Mouse (Mus musculus): ENCODE data around the gene Slc35e4. TPM values are rescaled to one million over a fixed set of nuclear protein-coding genes. Genes with fewer than 3 reads are reported as not detected.
A peak's percentile ranks its signal among the peaks of the same experiment; 100 is the strongest.
"Not testable (repeated sequence)": the region's sequence is repeated elsewhere in the genome, so short reads cannot be mapped to it uniquely, and the experiment has no call there.

The Slc35e4 gene
- 10 to 100 TPM; 24.1 to 26.1 TPM for total RNA-seq (2021)
- long read RNA-seq, experiment 1, transcript Slc35e4-201 (2 exons, 3,059 nt), result major isoform, 59 of 60 reads
- long read RNA-seq, experiment 1, partial matches to known transcripts, result 0 of 60 reads
- long read RNA-seq, experiment 1, other reads (novel, unspliced or antisense), result 1 of 60 reads
- long read RNA-seq, experiment 2, transcript Slc35e4-201 (2 exons, 3,059 nt), result major isoform, 65 of 66 reads
- long read RNA-seq, experiment 2, partial matches to known transcripts, result 0 of 66 reads
- long read RNA-seq, experiment 2, other reads (novel, unspliced or antisense), result 1 of 66 reads

DNA sequence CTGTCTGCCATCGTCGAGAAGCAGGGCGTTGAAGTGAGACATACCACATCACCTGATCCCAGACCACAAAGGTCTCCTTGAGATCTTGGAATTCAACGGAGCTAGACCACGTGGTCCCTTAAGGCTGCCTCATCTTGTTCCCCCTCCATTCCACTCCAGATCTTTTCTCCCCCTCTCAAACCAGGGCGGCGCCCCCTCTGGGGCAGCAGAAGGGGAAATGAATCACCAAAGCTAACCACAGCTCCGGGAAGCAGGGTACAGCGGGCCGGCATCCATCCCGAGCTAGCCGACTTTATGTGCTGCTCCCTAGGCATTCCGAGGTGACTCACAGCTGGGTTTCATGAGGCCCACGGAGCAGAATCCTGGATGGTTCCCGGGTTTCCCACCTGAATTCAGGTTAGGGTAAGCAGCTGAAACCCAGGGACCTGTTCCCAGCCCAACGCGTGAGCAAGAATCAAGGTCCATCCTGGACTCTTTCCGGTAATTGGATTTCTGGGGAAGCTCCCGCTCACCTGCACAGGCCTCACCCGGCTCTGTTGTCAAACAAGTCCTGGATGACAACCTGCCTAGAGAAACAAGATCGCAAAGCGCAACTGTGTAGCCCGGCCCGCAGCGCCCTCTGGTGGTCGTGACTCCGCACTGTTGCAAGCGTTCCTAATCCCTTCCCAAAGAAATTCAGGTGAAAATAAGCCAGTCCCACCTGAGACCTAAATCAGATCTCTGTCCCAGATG lies at the start of gene Slc35e4:
TSS of gene Slc35e4 (minus strand) at position 556 of the 732 bp plus-strand sequence.
- intact Hi-C loops (cut with DNase I), result loop anchor here (5.0 kb wide), 1 partner anchor 107 kb away; no protein-coding TSS in a partner anchor
- DNase-seq (ENCODE audit: low spot score in 2 of 2), result peak; percentile 79 to 86

DNA sequence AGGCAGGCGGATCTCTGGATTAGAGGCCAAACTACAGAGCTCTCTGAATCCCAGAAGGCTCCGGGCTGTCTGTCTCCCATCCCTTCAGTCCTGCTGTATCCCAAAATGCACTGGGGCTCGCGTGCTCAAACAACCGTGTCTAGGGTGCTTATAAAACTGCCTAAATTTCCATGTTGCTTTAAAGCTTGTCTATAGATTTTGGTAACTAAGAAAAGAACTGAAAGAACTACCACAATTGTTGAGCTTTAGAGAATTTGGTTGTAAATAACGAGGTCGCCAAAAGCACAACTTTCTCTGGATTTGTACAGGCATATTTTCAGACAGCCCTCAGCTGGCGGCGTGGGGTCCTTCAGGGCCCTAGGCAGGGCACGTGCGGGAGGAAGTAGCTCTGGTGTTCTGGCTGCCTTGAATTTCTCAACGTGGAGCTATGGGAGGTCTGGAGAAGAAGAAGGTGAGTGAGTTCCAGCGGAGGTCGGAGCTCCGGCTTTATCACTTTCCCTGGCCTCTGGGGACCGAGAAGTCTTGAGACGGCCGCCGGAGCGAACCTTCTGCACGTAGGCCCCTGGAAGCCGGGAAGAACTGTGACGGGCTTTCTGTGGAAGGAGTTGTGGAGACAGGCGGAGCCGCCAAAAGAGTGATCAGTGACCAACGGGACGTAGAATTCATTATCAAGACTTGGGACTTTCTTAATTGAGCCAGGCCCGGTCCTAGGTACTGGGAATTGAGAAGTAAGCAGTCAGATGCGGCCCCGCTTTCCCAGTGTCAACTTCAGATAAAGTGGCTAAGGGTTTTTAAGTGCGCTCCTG lies 49.3 kb upstream of the Slc35e4 start, which contains the start of gene Pes1:
TSS of gene Pes1 (plus strand) at position 366 of the 806 bp plus-strand sequence.
- intact Hi-C loops (cut with DNase I), result no loop called here
- peak; percentile 81 to 85 for DNase-seq (ENCODE audit: low spot score in 2 of 2)

DNA sequence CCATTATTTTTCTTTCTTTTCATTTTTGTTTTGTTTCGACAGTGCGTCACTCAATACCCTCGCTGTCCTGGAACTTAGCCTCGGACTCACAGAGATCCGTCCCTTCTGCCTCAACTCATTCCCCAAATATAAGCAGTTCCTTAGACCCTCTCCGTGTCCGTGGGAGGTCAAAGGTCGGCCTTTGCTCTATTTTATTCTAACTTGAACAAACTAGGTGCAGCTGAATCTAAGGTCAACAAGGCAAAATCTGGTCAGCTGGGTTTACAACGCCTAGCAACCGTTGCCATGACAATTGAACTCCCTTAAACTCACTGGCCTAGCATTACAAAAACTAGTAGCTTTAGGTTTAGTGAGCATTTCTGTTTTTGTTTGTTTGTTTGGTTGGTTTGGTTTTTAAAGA lies 48.7 kb upstream of the Slc35e4 start:
- intact Hi-C loops (cut with DNase I), result no loop called here
- no peak for DNase-seq (ENCODE audit: low spot score in 2 of 2)

DNA sequence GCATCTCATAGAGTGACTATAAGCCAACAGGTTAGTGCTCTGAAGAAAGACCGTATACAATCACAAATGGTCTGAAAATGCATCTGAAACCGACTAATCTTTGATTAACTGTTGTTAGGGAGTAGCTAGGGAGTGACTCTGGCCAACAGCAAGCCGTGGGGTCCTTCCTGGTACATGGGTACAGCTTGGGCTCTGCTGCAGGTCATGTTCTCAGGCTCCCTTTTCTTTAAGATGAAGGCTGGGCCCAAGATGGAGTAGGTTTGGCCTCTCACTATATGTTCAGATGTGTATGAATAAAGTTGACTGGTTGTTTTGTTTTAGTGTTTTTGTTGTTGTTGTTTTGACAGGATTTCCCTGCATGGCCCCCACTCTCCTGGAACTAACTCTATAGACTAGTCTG lies 47.3 kb upstream of the Slc35e4 start:
- intact Hi-C loops (cut with DNase I), result no loop called here

DNA sequence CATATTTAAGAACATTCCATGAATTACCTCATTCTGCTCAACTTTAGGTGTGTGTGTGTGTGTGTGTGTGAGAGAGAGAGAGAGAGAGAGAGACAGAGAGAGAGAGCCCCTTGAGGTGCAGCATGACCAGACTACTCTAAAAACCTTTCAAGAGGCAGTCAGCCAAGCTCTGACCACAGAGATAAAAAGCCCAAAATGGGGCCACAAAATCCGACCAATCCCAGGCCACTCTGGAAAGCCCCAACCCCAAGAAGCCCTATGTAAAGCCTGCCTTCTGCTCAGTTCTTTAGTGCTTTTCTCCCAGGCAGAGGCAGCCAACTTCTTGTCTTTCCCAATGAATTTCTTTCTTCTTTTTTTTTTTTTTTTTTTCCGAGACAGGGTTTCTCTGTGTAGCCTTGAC lies 46.4 kb upstream of the Slc35e4 start:
- intact Hi-C loops (cut with DNase I), result no loop called here
- DNase-seq (ENCODE audit: low spot score in 2 of 2), result no peak

More for the DNA sequence above, 47.3 kb upstream of the Slc35e4 start:
- no peak for DNase-seq (ENCODE audit: low spot score in 2 of 2)

DNA sequence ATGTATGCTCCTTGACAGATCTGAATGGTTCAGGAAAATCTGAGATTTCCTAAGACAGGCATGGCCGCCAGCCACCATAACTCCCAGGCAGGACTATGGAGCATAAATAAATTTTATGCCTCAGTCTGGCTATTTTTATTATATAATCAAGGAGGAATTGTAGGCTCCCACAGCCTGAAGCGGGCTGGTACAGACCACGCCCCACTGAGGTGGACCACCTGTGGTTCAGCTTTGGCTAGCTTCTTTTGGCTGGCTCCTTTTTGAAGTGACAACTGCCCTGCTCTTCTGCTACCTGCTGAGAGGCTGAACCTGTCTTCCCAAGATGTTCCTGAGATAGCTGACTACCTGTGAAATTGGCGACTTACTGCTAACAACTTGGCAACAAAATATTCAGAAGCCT lies 40.9 kb upstream of the Slc35e4 start:
- intact Hi-C loops (cut with DNase I); DNase-seq (ENCODE audit: low spot score in 2 of 2): not testable (repeated sequence)

DNA sequence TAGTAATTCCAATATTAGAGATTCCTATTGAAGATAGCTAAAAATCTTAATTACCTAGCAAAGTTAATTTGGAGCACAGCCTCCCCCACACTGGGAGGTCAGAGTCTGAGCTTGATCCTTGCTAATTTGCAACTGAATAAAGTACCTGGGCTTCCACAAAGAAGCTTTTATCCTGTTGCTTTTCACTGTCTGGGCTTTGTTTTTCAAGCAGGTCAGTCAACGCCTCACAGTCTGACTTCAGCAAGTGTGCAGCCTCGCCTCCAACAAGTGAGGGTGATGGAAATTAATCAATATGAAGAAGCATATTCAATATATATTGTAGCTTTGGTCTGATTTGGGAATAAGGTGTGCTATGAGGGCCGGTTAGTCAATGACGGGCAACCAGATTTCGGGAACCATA lies 40.4 kb upstream of the Slc35e4 start:
- intact Hi-C loops (cut with DNase I); DNase-seq (ENCODE audit: low spot score in 2 of 2): not testable (repeated sequence)

DNA sequence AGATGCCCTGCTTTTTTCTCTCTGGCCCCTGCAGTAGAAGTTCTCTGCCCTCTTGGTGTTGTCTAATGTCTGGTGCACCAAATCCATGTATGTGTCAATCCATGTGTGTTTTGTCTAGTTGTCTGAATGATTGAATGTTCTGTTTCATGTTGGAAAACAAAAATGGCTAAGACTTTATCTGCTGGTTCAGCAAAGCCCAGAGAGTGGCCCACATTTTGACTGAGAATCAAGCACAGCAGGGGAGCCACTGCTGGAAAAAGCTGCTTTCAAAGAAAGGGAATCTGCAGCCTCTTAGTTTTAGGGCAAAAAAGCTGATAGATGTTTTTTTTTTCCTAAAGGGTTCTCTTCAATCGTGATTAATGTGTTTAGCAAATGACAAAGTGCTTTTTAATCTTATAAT lies 31.9 kb upstream of the Slc35e4 start:
- no peak for DNase-seq (ENCODE audit: low spot score in 2 of 2)
- intact Hi-C loops (cut with DNase I), result no loop called here

DNA sequence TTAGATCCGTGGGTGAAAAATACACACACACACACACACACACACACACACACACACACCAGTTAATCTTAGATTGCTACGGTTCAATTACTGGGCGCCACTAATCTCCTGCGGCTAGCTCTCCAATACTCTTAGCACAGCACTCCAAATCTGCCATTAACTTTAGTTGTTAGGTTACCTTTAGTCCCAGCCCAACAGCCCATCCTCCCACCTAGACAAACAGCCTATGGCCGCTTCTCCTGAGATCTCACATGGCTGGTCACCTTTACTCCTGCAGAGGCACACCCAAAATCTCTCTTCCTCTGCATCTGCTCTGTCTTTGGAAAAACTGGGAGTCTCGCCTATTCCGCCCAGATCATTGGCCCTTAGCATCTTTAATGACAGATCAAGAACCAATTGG lies 26.9 kb upstream of the Slc35e4 start:
- intact Hi-C loops (cut with DNase I), result no loop called here

DNA sequence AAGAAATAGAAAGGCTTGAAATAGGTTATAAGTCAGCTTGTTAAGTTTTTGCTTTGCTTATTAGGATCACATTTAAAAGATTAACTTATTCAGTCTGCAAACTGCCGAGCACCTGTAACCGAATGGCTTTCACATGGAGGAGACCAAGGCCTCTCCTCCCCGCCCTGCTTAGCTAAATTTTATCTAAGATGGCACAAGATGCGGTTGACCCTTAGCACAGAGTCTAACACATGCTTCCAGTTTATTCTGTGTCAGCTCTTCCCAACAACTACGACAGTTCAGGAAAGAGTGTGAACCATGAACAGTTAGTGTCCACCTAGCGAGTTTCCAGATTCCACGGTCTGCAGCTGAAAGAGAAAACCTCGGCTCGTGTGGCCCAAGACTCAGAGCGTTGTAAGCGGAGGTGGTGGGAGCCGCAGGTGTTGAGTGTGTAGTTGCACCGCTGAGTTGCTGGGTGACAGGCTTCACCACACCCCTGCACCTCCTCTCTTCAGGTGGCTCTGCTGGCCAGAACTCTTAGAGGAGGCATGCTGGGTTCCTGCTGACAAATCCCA lies 22.9 kb upstream of the Slc35e4 start:
- no peak for DNase-seq (ENCODE audit: low spot score in 2 of 2)
- intact Hi-C loops (cut with DNase I), result no loop called here

More for the DNA sequence above, 26.9 kb upstream of the Slc35e4 start:
- DNase-seq (ENCODE audit: low spot score in 2 of 2), result no peak

DNA sequence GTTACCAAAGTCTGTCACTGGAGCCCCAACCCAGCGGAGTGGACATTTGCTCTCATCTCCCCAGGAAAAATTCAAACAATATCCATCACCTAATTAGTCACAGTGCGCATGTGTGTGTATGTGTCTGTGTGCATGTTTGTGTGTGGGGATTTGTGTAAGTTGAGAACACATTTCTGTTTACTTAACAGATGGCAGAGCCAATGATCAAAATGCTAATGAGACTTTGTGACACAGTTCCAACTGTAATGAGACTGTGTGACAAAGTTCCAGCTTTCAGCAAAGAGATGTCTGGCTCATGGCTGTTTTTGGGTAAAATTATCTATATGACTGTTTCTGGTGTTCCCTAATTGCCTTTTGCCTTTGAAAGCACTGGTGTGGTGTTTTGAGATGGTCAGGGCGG lies 21.9 kb upstream of the Slc35e4 start:
- intact Hi-C loops (cut with DNase I), result no loop called here
- no peak for DNase-seq (ENCODE audit: low spot score in 2 of 2)

DNA sequence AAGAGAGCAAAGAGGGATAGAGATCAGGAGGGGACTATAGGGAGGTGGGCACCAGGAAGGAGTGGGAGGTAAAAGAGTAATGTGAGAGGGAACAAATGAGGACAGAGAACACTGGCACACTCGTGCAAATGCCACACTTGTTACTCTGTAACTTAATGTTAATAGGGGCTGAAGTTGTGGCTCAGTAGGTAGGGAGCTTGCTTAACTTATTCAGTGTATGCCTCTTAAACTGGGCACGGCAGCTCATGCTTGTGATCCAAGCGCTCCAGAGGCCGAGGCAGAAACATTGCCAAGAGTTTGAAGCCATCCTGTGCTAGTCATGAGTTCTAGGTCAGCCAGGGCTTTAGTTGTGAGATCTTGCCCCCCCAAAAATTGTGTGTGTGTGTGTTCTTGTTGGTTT lies 20.7 kb upstream of the Slc35e4 start:
- DNase-seq (ENCODE audit: low spot score in 2 of 2), result no peak
- intact Hi-C loops (cut with DNase I), result no loop called here

DNA sequence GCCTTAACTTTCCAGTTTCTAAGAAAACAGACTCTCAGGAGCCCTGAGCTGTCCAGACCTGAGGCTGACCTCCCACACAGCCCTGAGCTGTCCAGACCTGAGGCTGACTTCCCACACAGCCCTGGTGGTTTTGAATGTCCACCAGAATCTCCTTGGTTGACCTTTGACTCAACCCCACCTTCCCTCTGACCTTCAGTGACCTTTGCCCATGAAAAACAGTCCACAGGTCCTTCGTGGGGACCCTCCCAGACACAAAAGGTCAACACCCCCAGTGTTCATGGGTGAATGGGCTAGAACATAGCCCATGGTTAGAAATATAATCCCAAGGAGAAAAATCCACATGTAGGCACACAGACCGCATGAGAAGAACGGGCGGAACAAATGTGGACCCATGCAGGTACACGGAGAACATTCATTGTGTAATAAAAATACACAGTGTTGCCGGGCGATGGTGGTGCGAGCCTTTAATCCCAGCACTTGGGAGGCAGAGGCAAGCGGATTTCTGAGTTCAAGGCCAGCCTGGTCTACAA lies 19.4 kb upstream of the Slc35e4 start:
- DNase-seq (ENCODE audit: low spot score in 2 of 2), result no peak
- intact Hi-C loops (cut with DNase I), result no loop called here

DNA sequence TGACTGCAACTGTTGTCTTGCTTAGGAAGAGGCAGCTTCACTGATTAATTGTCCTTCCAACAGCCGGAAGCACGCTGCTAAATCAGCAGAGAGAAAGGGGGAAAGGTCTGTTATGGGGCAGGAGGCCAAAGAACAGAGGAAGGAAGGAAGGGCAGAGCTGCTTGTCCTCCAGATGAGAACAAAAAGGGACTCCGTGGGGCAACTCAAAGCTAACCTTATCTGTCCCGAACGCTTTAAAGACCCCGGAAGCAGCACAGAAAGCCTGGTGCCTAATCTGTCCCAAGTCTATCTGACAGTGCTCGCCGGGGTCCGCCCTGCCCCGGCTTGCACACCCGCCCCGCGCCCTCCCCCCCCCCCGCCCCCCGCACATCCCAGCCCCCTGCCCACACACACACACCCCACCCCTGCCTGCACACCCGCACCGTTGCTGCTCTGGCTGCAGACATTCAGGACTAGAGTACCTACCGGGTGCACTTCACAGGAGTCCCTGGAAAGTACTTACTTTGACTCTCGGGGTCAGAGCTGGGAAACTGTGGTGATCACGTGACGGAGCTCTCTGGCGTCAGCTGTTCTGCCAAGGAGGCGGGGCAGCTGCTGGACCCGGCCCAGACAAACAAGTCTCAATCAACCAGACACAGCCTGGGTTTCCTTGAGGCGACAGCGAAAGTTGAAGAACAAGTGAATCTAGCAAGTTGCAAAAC lies 17.2 kb upstream of the Slc35e4 start, which contains the start of gene Tcn2:
TSS of gene Tcn2 (minus strand) at position 649 of the 701 bp plus-strand sequence.
- intact Hi-C loops (cut with DNase I), result no loop called here
- DNase-seq (ENCODE audit: low spot score in 2 of 2), result peak; percentile 68 to 69

DNA sequence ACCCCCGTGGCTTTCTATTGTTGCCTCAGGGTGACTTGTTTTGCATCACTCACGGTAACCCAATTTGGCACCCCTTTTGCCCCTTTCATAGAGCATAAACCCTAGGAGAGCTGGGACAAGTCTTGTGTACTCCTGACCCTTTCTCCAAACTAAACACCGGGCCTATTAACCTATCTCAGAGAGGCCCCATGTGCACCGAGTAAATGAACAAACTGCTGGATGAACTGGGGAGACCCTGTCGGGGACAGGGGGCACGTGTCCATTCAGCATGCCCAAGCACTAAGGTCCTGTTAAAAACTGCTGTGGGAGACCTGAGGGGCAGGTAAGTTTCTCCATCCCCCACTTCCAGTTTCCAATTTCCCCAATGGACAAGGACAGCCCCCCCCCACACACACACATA lies 16.5 kb upstream of the Slc35e4 start:
- intact Hi-C loops (cut with DNase I), result no loop called here
- no peak for DNase-seq (ENCODE audit: low spot score in 2 of 2)

DNA sequence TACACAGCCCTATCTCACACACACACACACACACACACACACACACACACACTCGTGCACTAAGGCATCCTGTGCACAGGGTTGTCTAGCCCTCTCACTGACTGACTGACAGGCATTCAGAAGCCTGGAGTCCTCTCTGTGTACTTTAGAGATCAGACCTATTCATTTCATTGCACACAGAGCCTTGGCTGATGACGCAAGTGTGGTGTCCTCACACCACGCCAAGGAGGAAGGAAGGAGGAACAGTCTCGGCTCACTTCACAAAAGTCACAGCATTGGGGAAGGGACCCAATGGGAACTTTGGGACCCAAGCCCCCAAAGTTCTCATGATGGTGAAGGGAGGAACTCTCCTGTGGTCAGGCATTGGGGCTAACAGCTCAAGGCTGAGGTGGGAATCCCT lies 15.6 kb upstream of the Slc35e4 start:
- intact Hi-C loops (cut with DNase I), result no loop called here
- peak in 1 of 2 experiments; percentile 1 for DNase-seq (ENCODE audit: low spot score in 2 of 2)

DNA sequence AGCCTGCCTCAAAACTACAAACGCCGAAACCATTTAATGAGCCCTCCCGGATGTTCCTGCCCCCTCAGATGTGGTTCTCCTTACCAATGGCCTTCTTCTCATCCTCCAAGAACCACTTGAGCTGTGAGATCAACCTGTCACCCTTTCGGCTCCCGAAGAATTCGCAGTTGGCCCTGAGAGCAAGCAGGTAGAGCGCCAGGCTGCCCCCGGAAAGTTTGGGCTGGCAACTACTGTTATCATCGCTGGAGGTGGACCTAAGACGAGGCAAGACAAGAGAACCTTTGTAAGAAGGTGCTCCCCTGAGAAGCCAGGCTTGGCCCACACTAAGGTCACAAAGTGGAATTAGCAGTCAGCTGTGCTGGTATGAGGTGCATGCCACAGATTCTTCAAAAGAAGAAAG lies 11.5 kb upstream of the Slc35e4 start:
- intact Hi-C loops (cut with DNase I), result loop anchor here (10.0 kb wide), 1 partner anchor 231 kb away; no protein-coding TSS in a partner anchor
- no peak for DNase-seq (ENCODE audit: low spot score in 2 of 2)

DNA sequence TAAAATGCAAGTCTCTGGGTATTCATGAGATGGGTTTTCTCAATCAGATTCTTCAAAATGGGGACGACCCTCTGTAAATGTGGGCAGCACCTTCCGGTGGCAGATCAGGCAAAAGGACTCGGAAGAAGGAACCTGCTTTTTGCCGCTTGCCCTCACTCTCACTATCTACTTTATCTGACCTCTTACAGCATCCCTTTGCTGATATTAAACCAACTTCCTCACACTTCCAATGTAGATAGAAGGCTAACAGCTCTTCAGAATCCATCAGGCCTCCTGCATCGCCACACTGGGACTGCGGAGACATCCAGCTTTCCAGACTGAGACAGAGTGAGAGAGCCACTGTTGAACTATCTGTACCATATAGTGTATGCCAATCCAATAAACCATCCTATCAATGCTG lies 8.3 kb upstream of the Slc35e4 start:
- intact Hi-C loops (cut with DNase I), result loop anchor here (10.0 kb wide), 1 partner anchor 228 kb away; no protein-coding TSS in a partner anchor
- DNase-seq (ENCODE audit: low spot score in 2 of 2), result no peak

DNA sequence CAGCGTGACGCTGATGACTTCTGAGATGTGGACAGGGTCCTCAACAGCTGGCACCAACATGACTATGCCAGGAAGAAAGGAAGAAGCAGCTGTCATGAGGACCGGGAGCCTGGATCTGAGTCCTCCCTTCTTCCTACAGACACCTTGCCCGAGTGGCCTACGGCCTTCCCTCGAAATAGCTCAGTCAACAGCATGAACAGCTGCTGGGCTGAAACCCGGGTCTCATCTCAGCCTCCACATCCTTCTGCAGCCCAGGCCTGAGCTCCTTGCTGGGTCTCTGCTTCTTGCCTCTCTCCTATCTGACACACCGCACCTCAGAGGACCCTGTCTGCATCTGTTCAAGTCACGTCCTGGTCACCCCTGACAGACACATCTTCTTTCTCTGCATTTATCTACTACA lies 7.7 kb upstream of the Slc35e4 start:
- intact Hi-C loops (cut with DNase I), result loop anchor here (10.0 kb wide), 1 partner anchor 227 kb away; no protein-coding TSS in a partner anchor

More for the DNA sequence above, 7.7 kb upstream of the Slc35e4 start:
- no peak for DNase-seq (ENCODE audit: low spot score in 2 of 2)

Measured in left cerebral cortex, postnatal 14 days (tissue).